Mouse (Mus musculus) liver, postnatal 0 days (tissue): Measurements from ENCODE around the gene Pcbp1. TPM values are rescaled to one million over a fixed set of nuclear protein-coding genes. Genes with fewer than 3 reads are reported as not detected.
A peak's percentile ranks its signal among the peaks of the same experiment; 100 is the strongest.

Experiments
- ATAC-seq: fragments of 200-750 bp; cut with Nextera tagmentation; 2 replicates; pipeline ENCODE4 v1.8.0; 2017; ENCODE audit warnings: mild to moderate bottlenecking, moderate library complexity
- DNase-seq: peaks from one replicate; pipeline ENCODE4 v3.0.0-alpha.2; 2016
- H3K27ac ChIP-seq: fragments of 300-500 bp; sonication (generic); 2 replicates; pipeline ENCODE4 v1.5.1; 2014; ENCODE audit warnings: antibody characterized with exemption, moderate library complexity, mild to moderate bottlenecking, low read depth
- H3K27me3 ChIP-seq: fragments of 300-500 bp; sonication (generic); 2 replicates; pipeline ENCODE4 v1.6.1; 2014; ENCODE audit warnings: low read length, control low read depth, mixed read lengths; ENCODE audit not compliant: insufficient read depth
- H3K36me3 ChIP-seq: fragments of 300-500 bp; sonication (generic); replicated peaks from 2 replicates; pipeline ENCODE4 v1.6.1; 2014; ENCODE audit warnings: mild to moderate bottlenecking, control low read depth, low read length, moderate library complexity, mixed read lengths; ENCODE audit not compliant: insufficient read depth
- H3K4me1 ChIP-seq: fragments of 300-500 bp; sonication (generic); 2 replicates; pipeline ENCODE4 v1.6.1; 2014; ENCODE audit warnings: antibody characterized with exemption, mild to moderate bottlenecking, control low read depth; ENCODE audit not compliant: insufficient read depth
- H3K4me2 ChIP-seq: fragments of 300-500 bp; sonication (generic); 2 replicates; pipeline ENCODE4 v1.6.1; 2014; ENCODE audit warnings: low read depth, mild to moderate bottlenecking, low read length, moderate library complexity, mixed read lengths
- H3K4me3 ChIP-seq: fragments of 300-500 bp; sonication (generic); 2 replicates; pipeline ENCODE4 v1.5.1; 2014; ENCODE audit warnings: low read depth, low read length
- H3K9ac ChIP-seq: fragments of 300-500 bp; sonication (generic); replicated peaks from 2 replicates; pipeline ENCODE4 v1.6.1; 2014; ENCODE audit warnings: mild to moderate bottlenecking, moderate library complexity
- H3K9me3 ChIP-seq: fragments of 300-500 bp; sonication (generic); 2 replicates; pipeline ENCODE4 v1.6.1; 2016; ENCODE audit warnings: mild to moderate bottlenecking, control low read depth, low read length, mixed read lengths
- CTCF ChIP-seq: sonication (generic); IDR thresholded peaks from 2 replicates; pipeline ENCODE4 v1.5.1; 2016; ENCODE audit warnings: antibody characterized with exemption, low read depth
- EP300 ChIP-seq: IDR thresholded peaks from 2 replicates; pipeline ENCODE4 v1.6.1; 2016; ENCODE audit warnings: antibody characterized with exemption, low read depth, mild to moderate bottlenecking
- WGBS: fragments of 180-500 bp; shearing (Covaris S2); extraction: QIAGEN DNeasy Blood & Tissue Kit; methylation state at CpG from one replicate; pipeline ENCODE4 v1.1.7; 2014; ENCODE audit not compliant: insufficient replicate concordance; 5-methylcytosine and 5-hydroxymethylcytosine counted together
- polyA plus RNA-seq: library from polyadenylated mRNA; unstranded; fragments of >200 nt; fragmentation: Nextera tagmentation; extraction: Ambion mirVana; gene quantifications from 2 replicates; pipeline ENCODE4 v1.2.1, GENCODE M21; 2015

The Pcbp1 gene
- polyA plus RNA-seq, 1 experiment from 2014 or later = 206 TPM

- DNase-seq = no peak
Observed at GRCm38 (mm10) chr6:86497942-86498732, 28.0 kb downstream of the Pcbp1 start.

GRCm38 (mm10) chr6:86497071-86497815 is 28.9 kb downstream of the Pcbp1 start:
- ATAC-seq (peak; percentile 79), DNase-seq (peak; percentile 48)
- peak overlapping the region; percentile 61 for H3K9ac ChIP-seq
- WGBS = 9% methylated on average over 13 of the region's 13 CpGs
- H3K9me3 ChIP-seq = no peaks in the 10 kb centered on the region
- TF ChIP-seq CTCF = no peak; the same call in none of the 2 replicates
- peak; percentile 12; the same call in 1 of the 2 replicates for TF ChIP-seq EP300
- peak overlapping the region; percentile 46 for H3K4me3 ChIP-seq
- peak overlapping the region; percentile 92 for H3K27ac ChIP-seq
- no peaks in the 10 kb centered on the region for H3K36me3 ChIP-seq
- peaks cover 32% of the 10 kb centered on the region for H3K4me1 ChIP-seq
- no peaks in the 10 kb centered on the region for H3K27me3 ChIP-seq
- H3K4me2 ChIP-seq = peak overlapping the region; percentile 63

More at GRCm38 (mm10) chr6:86497942-86498732, 28.0 kb downstream of the Pcbp1 start:
- Histone ChIP-seq H3K4me2 (peak overlapping the region; percentile 63), H3K9me3 (no peaks in the 10 kb centered on the region), H3K4me1 (peaks cover 32% of the 10 kb centered on the region), H3K4me3 (peak overlapping the region; percentile 46), H3K27me3 (no peaks in the 10 kb centered on the region), H3K9ac (peak overlapping the region; percentile 61), H3K27ac (peak overlapping the region; percentile 92), H3K36me3 (no peaks in the 10 kb centered on the region)
- WGBS = 53% methylated on average over 11 of the region's 11 CpGs
- ATAC-seq = peak; percentile 40; the same call in 1 of the 2 replicates
- TF ChIP-seq EP300 = no peak
- TF ChIP-seq CTCF = no peak

GRCm38 (mm10) chr6:86496585-86496984 is 29.5 kb downstream of the Pcbp1 start:
- no peaks in the 10 kb centered on the region for H3K9me3 ChIP-seq

GRCm38 (mm10) chr6:86496127-86496526 is 30.0 kb downstream of the Pcbp1 start:
- 66% methylated on average over 8 of the region's 8 CpGs for WGBS
- Histone ChIP-seq H3K9ac (peak overlapping the region; percentile 26; the same call in 1 of the 2 replicates), H3K4me3 (peak overlapping the region; percentile 46), H3K27me3 (no peaks in the 10 kb centered on the region), H3K4me2 (peak overlapping the region; percentile 63), H3K9me3 (no peaks in the 10 kb centered on the region), H3K4me1 (peaks cover 32% of the 10 kb centered on the region), H3K27ac (peak overlapping the region; percentile 92), H3K36me3 (no peaks in the 10 kb centered on the region)
- TF ChIP-seq EP300 (no peak), CTCF (no peak)
- DNase-seq (no peak), ATAC-seq (no peak)

More at GRCm38 (mm10) chr6:86496585-86496984, 29.5 kb downstream of the Pcbp1 start:
- TF ChIP-seq EP300 (no peak), CTCF (no peak)
- Histone ChIP-seq H3K4me2 (peak overlapping the region; percentile 63), H3K4me1 (peaks cover 32% of the 10 kb centered on the region), H3K27me3 (no peaks in the 10 kb centered on the region), H3K36me3 (no peaks in the 10 kb centered on the region), H3K27ac (peak overlapping the region; percentile 92), H3K4me3 (peak overlapping the region; percentile 46), H3K9ac (peak overlapping the region; percentile 61)
- ATAC-seq (no peak), DNase-seq (no peak)
- 51% methylated on average over 5 of the region's 5 CpGs for WGBS

- Histone ChIP-seq H3K27me3 (no peaks in the 10 kb centered on the region), H3K4me3 (peak overlapping the region; percentile 46; the same call in 1 of the 2 replicates), H3K9me3 (no peaks in the 10 kb centered on the region), H3K9ac (peak overlapping the region; percentile 26; the same call in 1 of the 2 replicates), H3K36me3 (no peaks in the 10 kb centered on the region), H3K4me1 (peaks cover 32% of the 10 kb centered on the region), H3K4me2 (peak overlapping the region; percentile 63), H3K27ac (peak overlapping the region; percentile 92)
- TF ChIP-seq CTCF (no peak), EP300 (no peak)
- ATAC-seq = no peak
- DNase-seq = no peak
- 62% methylated on average over 3 of the region's 3 CpGs for WGBS
Observed at GRCm38 (mm10) chr6:86495661-86496060, 30.5 kb downstream of the Pcbp1 start.

GRCm38 (mm10) chr6:86494767-86495166 is 31.4 kb downstream of the Pcbp1 start:
- peaks cover 29% of the 10 kb centered on the region for H3K4me1 ChIP-seq
- H3K9me3 ChIP-seq = no peaks in the 10 kb centered on the region
- H3K27me3 ChIP-seq = no peaks in the 10 kb centered on the region
- no peak overlapping the region for H3K4me2 ChIP-seq
- H3K4me3 ChIP-seq = no peak overlapping the region
- no peak for DNase-seq
- H3K36me3 ChIP-seq = no peaks in the 10 kb centered on the region
- TF ChIP-seq EP300 = no peak
- peak; percentile 60 for TF ChIP-seq CTCF
- H3K27ac ChIP-seq = no peak overlapping the region
- H3K9ac ChIP-seq = no peak overlapping the region
- 84% methylated on average over 7 of the region's 7 CpGs for WGBS
- ATAC-seq = no peak
